Mouse (Mus musculus): ENCODE measurements around the gene Zfp46.

GRCm38 (mm10) chr4:136291692-136292091 is 7.2 kb downstream of the Zfp46 start:
- no peak for TF ChIP-seq POLR2A (IDR thresholded peaks at IDR 0.05; ENCODE audit: control insufficient read depth in 1 of 2, insufficient read depth in 1 of 2, low read depth in 1 of 2, low read length in 2 of 2, poor library complexity in 1 of 2)
- TF ChIP-seq ZMIZ1 (IDR thresholded peaks at IDR 0.05; ENCODE audit: low read depth, low read length) = no peak
- no peak for TF ChIP-seq CTCF (IDR thresholded peaks at IDR 0.05 in 2 of 3, conservative IDR thresholded peaks at IDR 0.05 in 1 of 3; ENCODE audit: control insufficient read depth in 1 of 3, insufficient read depth in 1 of 3, low read depth in 2 of 3, low read length in 3 of 3, poor library complexity in 1 of 3, severe bottlenecking in 1 of 3)
- no peak for TF ChIP-seq POLR2AphosphoS2 (IDR thresholded peaks at IDR 0.05; ENCODE audit: low read length)
- TF ChIP-seq ETS1 (IDR thresholded peaks at IDR 0.05; ENCODE audit: low read depth, low read length) = no peak

All from MEL (cell line).